Mouse (Mus musculus): ENCODE data around the gene Reep1.
"Not testable (repeated sequence)": the region's sequence is repeated elsewhere in the genome, so short reads cannot be mapped to it uniquely, and the experiment has no call there.

Reep1 gene

GRCm38 (mm10) chr6:71788348-71788747, 81.0 kb downstream of the Reep1 start:
- no peak for DNase-seq

GRCm38 (mm10) chr6:71791771-71792170, 84.4 kb downstream of the Reep1 start:
- no peak for DNase-seq

- no peak for DNase-seq
These were observed 92.0 kb downstream of the Reep1 start for GRCm38 (mm10) chr6:71799391-71799790.

- DNase-seq: no peak
These were observed 93.8 kb downstream of the Reep1 start for GRCm38 (mm10) chr6:71801011-71801713.

GRCm38 (mm10) chr6:71801714-71802094, 94.3 kb downstream of the Reep1 start:
- no peak for DNase-seq

- no peak for DNase-seq
These were observed 96.2 kb downstream of the Reep1 start for GRCm38 (mm10) chr6:71803609-71804008.

- peak; percentile 71 for DNase-seq
These were observed 96.9 kb downstream of the Reep1 start for GRCm38 (mm10) chr6:71804061-71804829.

GRCm38 (mm10) chr6:71806713-71807112, 99.4 kb downstream of the Reep1 start:
- no peak for DNase-seq

- DNase-seq: no peak
These were observed 102.5 kb downstream of the Reep1 start for GRCm38 (mm10) chr6:71809890-71810289.

GRCm38 (mm10) chr6:71812820-71813219, 105.5 kb downstream of the Reep1 start:
- no peak for DNase-seq

GRCm38 (mm10) chr6:71819764-71820292, 112.5 kb downstream of the Reep1 start:
- DNase-seq: no peak

- DNase-seq: no peak
These were observed 115.7 kb downstream of the Reep1 start for GRCm38 (mm10) chr6:71823085-71823484.

- peak; percentile 94 for DNase-seq
These were observed 116.1 kb downstream of the Reep1 start for GRCm38 (mm10) chr6:71823488-71823887.

- DNase-seq: no peak
These were observed 116.6 kb downstream of the Reep1 start for GRCm38 (mm10) chr6:71823961-71824360.

- no peak for DNase-seq
These were observed 119.5 kb downstream of the Reep1 start, which contains the start of gene Mrpl35 for GRCm38 (mm10) chr6:71826869-71827268. Mrpl35 (minus strand) TSS chr6:71826969.

GRCm38 (mm10) chr6:71829768-71830167, 122.4 kb downstream of the Reep1 start:
- DNase-seq: no peak

- DNase-seq: peak; percentile 98
These were observed 123.6 kb downstream of the Reep1 start, which contains the start of gene Immt for GRCm38 (mm10) chr6:71830690-71831580. Immt (plus strand) TSS chr6:71831331.

- peak; percentile 98 for DNase-seq
These were observed 124.2 kb downstream of the Reep1 start for GRCm38 (mm10) chr6:71831581-71831960.

GRCm38 (mm10) chr6:71836811-71837210, 129.4 kb downstream of the Reep1 start:
- no peak for DNase-seq

GRCm38 (mm10) chr6:71839815-71840214, 132.5 kb downstream of the Reep1 start:
- no peak for DNase-seq

GRCm38 (mm10) chr6:71840597-71841290, 133.4 kb downstream of the Reep1 start:
- DNase-seq: no peak

GRCm38 (mm10) chr6:71846906-71847305, 139.5 kb downstream of the Reep1 start:
- not testable (repeated sequence) for DNase-seq
